Mouse (Mus musculus) MEL (cell line): ENCODE data around the gene 1110008L16Rik. TPM values are rescaled to one million over a fixed set of nuclear protein-coding genes. Genes with fewer than 3 reads are reported as not detected.

ENCODE experiments used
- DNase-seq: peaks from one replicate; pipeline ENCODE4 v3.0.0; 2011; ENCODE audit warnings: low read depth, low spot score
- H3K27ac ChIP-seq: 2 replicates; pipeline ENCODE4 v1.5.1; 2012; ENCODE audit warnings: low read depth, mild to moderate bottlenecking, control low read depth, low read length, moderate library complexity; ENCODE audit not compliant: control insufficient read depth
- H3K27me3 ChIP-seq, 2 experiments: fragments of 150-350 bp in 1 of 2; sonication (generic) in 1 of 2; 2 replicates each; pipeline ENCODE4 v1.6.1; 2012; ENCODE audit warnings: low read length in 2 of 2, mild to moderate bottlenecking in 2 of 2, improper control_type of control experiment in 1 of 2, moderate library complexity in 1 of 2; ENCODE audit not compliant: insufficient read depth in 2 of 2, control insufficient read depth in 1 of 2
- H3K36me3 ChIP-seq, 2 experiments: 2 replicates each; pipeline ENCODE4 v1.6.1; 2012 to 2014; ENCODE audit warnings: low read length in 2 of 2, improper control_type of control experiment in 1 of 2, inconsistent platforms in 1 of 2, mild to moderate bottlenecking in 1 of 2; ENCODE audit not compliant: insufficient read depth in 2 of 2, control insufficient read depth in 1 of 2
- H3K4me1 ChIP-seq, 2 experiments: fragments of 150-350 bp in 1 of 2; sonication (generic) in 1 of 2; 2 replicates each; pipeline ENCODE4 v1.6.1; 2012; ENCODE audit warnings: low read length in 2 of 2, improper control_type of control experiment in 1 of 2, mild to moderate bottlenecking in 1 of 2; ENCODE audit not compliant: insufficient read depth in 2 of 2, control insufficient read depth in 1 of 2
- H3K4me3 ChIP-seq, 2 experiments: fragments of 150-350 bp in 1 of 2; sonication (generic) in 1 of 2; 2 replicates each; pipeline ENCODE4 v1.5.1; 2012; ENCODE audit warnings: low read depth in 2 of 2, low read length in 2 of 2, mild to moderate bottlenecking in 2 of 2, moderate library complexity in 2 of 2, control low read depth in 1 of 2, improper control_type of control experiment in 1 of 2; ENCODE audit not compliant: control insufficient read depth in 1 of 2, insufficient read depth in 1 of 2
- H3K79me2 ChIP-seq: 2 replicates; pipeline ENCODE4 v1.6.1; 2012; ENCODE audit warnings: mild to moderate bottlenecking, low read length, moderate library complexity; ENCODE audit not compliant: control insufficient read depth, poor library complexity, insufficient read depth
- H3K9ac ChIP-seq: 2 replicates; pipeline ENCODE4 v1.6.1; 2012; ENCODE audit warnings: low read depth, mild to moderate bottlenecking, control low read depth, low read length, moderate library complexity; ENCODE audit not compliant: control insufficient read depth, poor library complexity, severe bottlenecking
- H3K9me3 ChIP-seq: fragments of 150-350 bp; sonication (generic); replicated peaks from 2 replicates; pipeline ENCODE4 v1.6.1; 2012; ENCODE audit warnings: mild to moderate bottlenecking, low read length, improper control_type of control experiment, moderate library complexity; ENCODE audit not compliant: insufficient read depth
- CHD1 ChIP-seq: IDR thresholded peaks from 2 replicates; pipeline ENCODE4 v1.6.1; 2012; ENCODE audit warnings: low read depth, mild to moderate bottlenecking, inconsistent platforms, low read length, improper control_type of control experiment
- CHD2 ChIP-seq: IDR thresholded peaks from 2 replicates; pipeline ENCODE4 v1.6.1; 2011; ENCODE audit warnings: low read length, improper control_type of control experiment
- E2F4 ChIP-seq: IDR thresholded peaks from 2 replicates; pipeline ENCODE4 v1.6.1; 2011; ENCODE audit warnings: low read depth, low read length, improper control_type of control experiment, borderline replicate concordance
- EP300 ChIP-seq, 2 experiments: IDR thresholded peaks; 2 replicates each; pipeline ENCODE4 v1.6.1; 2011; ENCODE audit warnings: improper control_type of control experiment in 2 of 2, low read length in 2 of 2, low read depth in 1 of 2, mild to moderate bottlenecking in 1 of 2
- ETS1 ChIP-seq: IDR thresholded peaks from 2 replicates; pipeline ENCODE4 v1.6.1; 2012; ENCODE audit warnings: low read depth, mild to moderate bottlenecking, inconsistent platforms, low read length, improper control_type of control experiment, moderate library complexity
- GABPA ChIP-seq: IDR thresholded peaks from 2 replicates; pipeline ENCODE4 v1.6.1; 2012; ENCODE audit warnings: low read depth, mild to moderate bottlenecking, inconsistent platforms, low read length, improper control_type of control experiment, moderate library complexity
- GATA1 ChIP-seq: IDR thresholded peaks from 2 replicates; pipeline ENCODE4 v1.6.1; 2011; ENCODE audit warnings: low read depth, low read length, improper control_type of control experiment
- HCFC1 ChIP-seq: IDR thresholded peaks from 2 replicates; pipeline ENCODE4 v1.6.1; 2012; ENCODE audit warnings: low read depth, mild to moderate bottlenecking, inconsistent platforms, low read length, improper control_type of control experiment, moderate library complexity
- JUND ChIP-seq: IDR thresholded peaks from 2 replicates; pipeline ENCODE4 v1.6.1; 2011; ENCODE audit warnings: low read depth, mild to moderate bottlenecking, improper control_type of control experiment, low read length
- MAFK ChIP-seq: IDR thresholded peaks from 2 replicates; pipeline ENCODE4 v1.6.1; 2011; ENCODE audit warnings: low read depth, mild to moderate bottlenecking, low read length, improper control_type of control experiment, borderline replicate concordance
- MAZ ChIP-seq: IDR thresholded peaks from 2 replicates; pipeline ENCODE4 v1.6.1; 2012; ENCODE audit warnings: low read depth, mild to moderate bottlenecking, inconsistent platforms, low read length, improper control_type of control experiment
- MEF2A ChIP-seq: IDR thresholded peaks from 2 replicates; pipeline ENCODE4 v1.6.1; 2014; ENCODE audit warnings: low read depth, mild to moderate bottlenecking, inconsistent platforms, low read length, improper control_type of control experiment; ENCODE audit not compliant: poor library complexity, insufficient replicate concordance, severe bottlenecking; ENCODE audit errors: extremely low read depth
- MYB ChIP-seq: IDR thresholded peaks from 2 replicates; pipeline ENCODE4 v1.6.1; 2011; ENCODE audit warnings: mild to moderate bottlenecking, low read depth, low read length, improper control_type of control experiment
- MYC ChIP-seq: IDR thresholded peaks from 2 replicates; pipeline ENCODE4 v1.6.1; 2011; ENCODE audit warnings: low read depth, mild to moderate bottlenecking, low read length, improper control_type of control experiment, moderate library complexity
- POLR2AphosphoS5 ChIP-seq: IDR thresholded peaks from 2 replicates; pipeline ENCODE4 v1.6.1; 2012; ENCODE audit warnings: low read depth, borderline replicate concordance, mild to moderate bottlenecking, inconsistent platforms, low read length, moderate library complexity, mixed read lengths
- RAD21 ChIP-seq: IDR thresholded peaks from 2 replicates; pipeline ENCODE4 v1.6.1; 2011; ENCODE audit warnings: mild to moderate bottlenecking, low read depth, low read length, improper control_type of control experiment
- RCOR1 ChIP-seq: IDR thresholded peaks from 2 replicates; pipeline ENCODE4 v1.6.1; 2012; ENCODE audit warnings: low read depth, mild to moderate bottlenecking, inconsistent platforms, low read length, improper control_type of control experiment
- SIN3A ChIP-seq: IDR thresholded peaks from 2 replicates; pipeline ENCODE4 v1.6.1; 2012; ENCODE audit warnings: low read length, improper control_type of control experiment, inconsistent platforms
- UBTF ChIP-seq: IDR thresholded peaks from 2 replicates; pipeline ENCODE4 v1.6.1; 2012; ENCODE audit warnings: low read depth, mild to moderate bottlenecking, inconsistent platforms, low read length, improper control_type of control experiment, moderate library complexity, borderline replicate concordance; ENCODE audit not compliant: insufficient read depth
- USF1 ChIP-seq: IDR thresholded peaks from 2 replicates; pipeline ENCODE4 v1.6.1; 2014; ENCODE audit warnings: low read depth, mild to moderate bottlenecking, inconsistent platforms, low read length, improper control_type of control experiment, moderate library complexity
- USF2 ChIP-seq, 2 experiments: IDR thresholded peaks; 2 replicates each; pipeline ENCODE4 v1.6.1; 2011 to 2012; ENCODE audit warnings: improper control_type of control experiment in 2 of 2, low read length in 2 of 2, borderline replicate concordance in 1 of 2, inconsistent platforms in 1 of 2, low read depth in 1 of 2, mild to moderate bottlenecking in 1 of 2; ENCODE audit not compliant: insufficient read depth in 1 of 2
- ZNF384 ChIP-seq: IDR thresholded peaks from 2 replicates; pipeline ENCODE4 v1.6.1; 2012; ENCODE audit warnings: low read depth, mild to moderate bottlenecking, inconsistent platforms, low read length, improper control_type of control experiment
- polyA plus RNA-seq, 2 experiments: library from polyadenylated mRNA; stranded (reverse) in 1 of 2; unstranded in 1 of 2; fragments of >175 nt in 1 of 2; fragments of >200 nt in 1 of 2; gene quantifications; 2 replicates each; pipeline versions ENCODE4 v1.2.1 to v1.2.4; 2012; ENCODE audit warnings: low replicate concordance in 2 of 2, low read depth in 1 of 2; ENCODE audit not compliant: insufficient read length in 2 of 2, insufficient read depth in 1 of 2, missing spikeins in 1 of 2
- total RNA-seq: library from RNA; depleted of rRNA; stranded (reverse); fragments of 300-350 nt; gene quantifications from 2 replicates; pipeline ENCODE4 v1.2.3, GENCODE M21; 2012

The 1110008L16Rik gene
- total and polyA plus RNA-seq, 3 experiments = 24.9 to 26.2 TPM; not detected in 1

GRCm38 (mm10) chr12:55325702-55326101, 26.3 kb downstream of the 1110008L16Rik start (continued):
- TF ChIP-seq GABPA (no peak), ETS1 (peak; percentile 74), EP300 (IDR thresholded peaks at IDR 0.05; ENCODE audit: low read depth in 1 of 2, low read length in 2 of 2) (peak; percentile 74 to 84), RAD21 (no peak), MAFK (no peak), MYC (peak; percentile 89), POLR2AphosphoS5 (no peak), E2F4 (no peak), USF2 (IDR thresholded peaks at IDR 0.05; ENCODE audit: borderline replicate concordance in 1 of 2, insufficient read depth in 1 of 2, low read depth in 1 of 2, low read length in 2 of 2) (no peak), MEF2A (no peak), CHD2 (no peak), MYB (no peak), HCFC1 (peak; percentile 21; the same call in 1 of the 2 replicates), UBTF (no peak), JUND (no peak), CHD1 (no peak), USF1 (no peak), MAZ (no peak; the same call in 1 of the 2 replicates)

DNA sequence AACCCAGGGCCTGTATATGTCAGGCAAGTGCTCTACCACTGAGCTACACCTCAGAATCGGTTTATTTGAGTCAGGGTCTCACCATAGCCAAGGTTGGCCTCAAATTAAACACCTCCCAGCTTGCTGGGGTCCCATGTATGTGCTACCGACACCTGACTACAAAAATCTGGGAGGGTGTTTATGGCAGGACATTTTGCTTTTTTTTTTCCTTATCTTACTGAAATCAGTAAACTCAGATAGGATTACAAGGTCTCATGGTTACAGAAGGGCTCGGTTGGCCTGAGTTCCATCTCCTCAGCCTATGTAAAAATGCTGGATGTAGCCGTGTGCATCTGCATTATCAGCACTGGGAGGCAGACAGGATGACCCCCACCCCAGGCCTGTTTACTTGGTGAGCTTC, 29.4 kb downstream of the 1110008L16Rik start:
- TF ChIP-seq POLR2AphosphoS5 = no peak
- TF ChIP-seq SIN3A = no peak
- peak; percentile 56 for TF ChIP-seq GATA1
- TF ChIP-seq CHD1 = no peak
- TF ChIP-seq RCOR1 = no peak
- TF ChIP-seq ZNF384 = peak; percentile 73
- Histone ChIP-seq H3K79me2 (no peaks in the 10 kb centered on the region), H3K4me1 (peaks cover 35 to 41% of the 10 kb centered on the region in 2 experiments), H3K9me3 (no peaks in the 10 kb centered on the region), H3K27ac (peak overlapping the region; percentile 98), H3K27me3 (no peaks in the 10 kb centered on the region), H3K36me3 (peaks cover 4 to 46% of the 10 kb centered on the region in 2 experiments; a peak in 3 of 4 replicates), H3K9ac (peak overlapping the region; percentile 34), H3K4me3 (peak overlapping the region in 1 of 2 experiments; percentile 2; a peak in 1 of 4 replicates)
- DNase-seq = no peak
